Mouse (Mus musculus) spleen, adult 18-20 months (tissue): ENCODE results near the gene Ovol1.

Experiments used
- DNase-seq, 2 experiments: peaks; one replicate each; pipeline ENCODE4 v3.0.0; 2022; ENCODE audit warnings: mixed read lengths in 2 of 2

Ovol1 gene

DNA sequence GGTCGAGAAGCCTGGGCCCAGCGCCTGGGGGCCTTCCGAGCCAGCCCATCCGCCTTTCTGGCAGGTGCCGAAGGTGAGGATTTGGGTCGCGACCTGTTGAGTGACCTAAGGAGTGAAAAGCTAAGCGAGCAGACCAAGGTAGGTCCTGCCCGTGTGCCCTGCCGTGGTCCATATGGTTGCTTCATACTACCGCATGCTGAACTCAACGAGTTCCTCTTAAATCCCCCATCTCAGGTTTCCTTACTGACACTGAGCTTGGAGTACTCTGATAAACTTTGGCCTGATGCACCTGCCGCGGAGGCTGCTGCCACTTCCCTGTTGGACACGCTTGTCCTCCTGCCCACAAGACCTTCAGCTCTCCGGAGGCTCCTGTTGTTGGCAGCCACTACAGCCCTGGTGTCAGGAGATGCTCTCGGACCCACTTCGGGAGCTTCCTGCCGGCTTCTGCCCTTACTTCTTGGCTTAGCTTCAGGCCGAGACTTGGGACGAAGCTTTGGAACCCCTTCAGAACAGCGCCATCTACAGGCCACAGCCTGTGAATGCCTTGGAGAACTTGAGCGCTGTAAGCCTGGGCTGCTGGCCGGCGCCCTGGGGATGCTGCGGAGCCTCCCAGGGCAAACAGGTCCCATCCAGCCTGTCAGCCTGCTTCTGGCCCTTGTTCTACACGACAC is 8.2 kb upstream of the Ovol1 start:
- DNase-seq: peak; percentile 63 to 73

DNA sequence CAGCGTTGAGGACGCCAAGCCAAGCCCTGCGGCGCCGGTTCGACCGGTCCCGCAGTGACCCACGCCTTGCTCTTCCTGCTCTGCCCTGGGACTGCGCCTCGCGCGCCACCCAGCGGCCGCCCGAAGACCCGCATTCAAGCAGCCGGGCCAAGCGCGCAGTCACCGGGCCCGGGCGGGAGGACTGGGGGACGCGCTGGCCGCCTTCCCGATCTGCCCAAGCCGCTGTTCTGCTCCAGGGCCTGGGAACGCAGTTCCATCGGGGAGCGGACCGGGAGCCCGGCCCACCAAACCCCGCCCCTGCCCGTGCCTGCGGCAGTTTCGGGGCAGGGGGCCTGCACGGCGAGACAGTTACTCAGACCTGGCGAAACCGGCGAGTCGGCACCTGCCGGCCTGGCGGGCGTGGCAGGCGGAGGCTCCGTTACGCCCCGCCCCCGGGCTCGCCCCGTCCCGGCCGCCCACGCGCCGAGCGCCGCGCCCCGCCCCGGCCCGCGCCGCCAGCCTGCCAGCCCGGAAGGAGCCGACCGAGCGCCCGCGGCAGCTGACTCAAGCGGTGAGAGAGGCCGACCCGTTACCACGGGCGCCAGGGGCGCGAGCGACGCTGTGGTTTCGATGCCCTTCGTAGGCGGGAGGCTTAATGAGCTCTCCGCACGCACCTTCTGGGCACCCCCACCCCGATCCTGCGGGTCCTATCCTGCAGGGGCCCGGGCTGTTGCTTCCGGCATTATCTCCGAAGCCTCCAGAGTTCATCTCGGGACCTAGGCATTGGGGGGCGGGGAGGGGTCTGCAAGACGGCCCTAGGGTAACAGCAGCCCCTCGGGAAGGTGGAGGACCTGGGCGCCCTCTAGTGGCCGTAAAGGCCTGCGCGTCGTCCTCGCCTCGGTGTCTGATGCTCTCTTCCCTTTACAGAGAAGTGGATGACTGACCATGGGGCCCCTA is 7.4 kb upstream of the Ovol1 start, which contains the start of gene Ap5b1:
Gene Ap5b1, plus strand, starts transcription at position 492 of the 936 bp plus-strand sequence.
- peak; percentile 87 to 92 for DNase-seq

DNA sequence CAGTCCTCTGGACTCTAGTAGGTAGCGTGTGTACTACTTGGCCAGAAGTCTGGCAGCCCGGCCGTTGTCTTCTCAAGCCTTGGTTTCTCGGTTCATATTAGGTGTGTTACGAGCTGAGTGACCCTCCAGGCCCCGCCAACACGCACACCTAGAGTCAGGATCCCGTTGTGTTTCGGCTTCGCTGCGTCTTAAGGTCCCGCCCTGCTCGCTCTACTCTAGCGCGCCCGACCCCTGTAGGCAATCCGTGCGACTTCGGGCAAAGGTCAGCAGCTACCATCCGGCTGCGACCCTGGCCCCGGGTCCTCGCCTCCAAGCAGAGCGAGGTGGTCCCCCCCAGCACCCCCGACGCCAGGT is 6.7 kb upstream of the Ovol1 start:
- DNase-seq: no peak

DNA sequence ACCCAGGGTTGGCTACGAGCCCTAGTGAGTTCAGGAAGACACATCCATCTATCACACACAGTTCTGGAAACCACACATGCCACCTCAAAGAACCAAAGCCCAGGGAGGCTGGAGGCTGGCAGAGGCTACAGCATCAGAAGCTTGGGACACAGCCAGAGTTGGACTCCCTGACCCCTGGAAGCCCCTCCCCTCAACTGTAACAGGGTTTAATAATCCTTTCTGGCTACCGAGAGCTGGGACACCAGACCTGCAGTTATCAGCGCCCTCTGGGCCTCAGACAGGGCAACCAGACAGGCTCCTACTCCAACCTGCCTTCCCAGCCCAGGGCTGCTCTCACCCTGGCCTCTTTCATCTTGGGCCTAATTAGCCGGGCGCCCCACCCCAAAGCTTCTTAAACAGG is 5.9 kb upstream of the Ovol1 start:
- DNase-seq: peak in 1 of 2 experiments; percentile 4

DNA sequence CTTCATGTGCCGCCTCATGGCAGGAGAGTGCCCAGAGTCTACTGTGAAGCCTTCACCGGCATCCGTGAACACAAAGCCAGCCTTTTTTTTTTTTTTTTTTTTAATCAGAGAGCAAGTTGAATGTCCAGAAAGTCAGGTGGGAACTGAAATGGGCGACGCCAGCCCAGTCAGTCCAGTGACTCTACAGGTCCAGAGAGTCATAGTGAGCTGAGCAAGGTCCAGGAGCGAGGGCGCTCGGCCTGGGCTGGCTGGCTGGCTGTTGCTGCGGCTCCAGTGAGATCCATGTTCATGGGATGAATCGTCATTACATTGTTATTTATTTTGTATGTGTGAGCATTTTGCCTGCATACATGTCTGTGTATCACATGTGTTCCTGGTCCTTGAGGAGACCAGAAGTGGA is 2.3 kb upstream of the Ovol1 start:
- DNase-seq: peak in 1 of 2 experiments; percentile 0

DNA sequence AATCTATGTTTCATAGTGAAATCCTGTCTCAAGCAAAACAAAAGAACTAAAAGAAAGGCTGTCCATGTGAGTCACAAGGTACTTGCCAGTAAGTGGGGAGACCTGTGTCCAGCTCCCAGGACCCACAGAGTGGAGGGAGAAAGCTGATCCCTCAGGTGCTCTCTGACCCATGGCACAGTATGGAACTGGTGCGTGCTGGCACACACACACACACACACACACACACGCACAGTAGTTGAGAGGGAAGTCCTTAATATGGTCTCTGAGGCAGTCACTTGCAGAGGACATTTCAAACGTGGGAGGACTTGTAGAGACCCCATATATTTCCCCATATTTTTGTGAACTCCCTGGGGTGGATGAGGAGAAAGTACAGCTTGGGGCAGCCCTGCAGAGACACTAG is 1.4 kb upstream of the Ovol1 start:
- DNase-seq: peak in 1 of 2 experiments; percentile 2

DNA sequence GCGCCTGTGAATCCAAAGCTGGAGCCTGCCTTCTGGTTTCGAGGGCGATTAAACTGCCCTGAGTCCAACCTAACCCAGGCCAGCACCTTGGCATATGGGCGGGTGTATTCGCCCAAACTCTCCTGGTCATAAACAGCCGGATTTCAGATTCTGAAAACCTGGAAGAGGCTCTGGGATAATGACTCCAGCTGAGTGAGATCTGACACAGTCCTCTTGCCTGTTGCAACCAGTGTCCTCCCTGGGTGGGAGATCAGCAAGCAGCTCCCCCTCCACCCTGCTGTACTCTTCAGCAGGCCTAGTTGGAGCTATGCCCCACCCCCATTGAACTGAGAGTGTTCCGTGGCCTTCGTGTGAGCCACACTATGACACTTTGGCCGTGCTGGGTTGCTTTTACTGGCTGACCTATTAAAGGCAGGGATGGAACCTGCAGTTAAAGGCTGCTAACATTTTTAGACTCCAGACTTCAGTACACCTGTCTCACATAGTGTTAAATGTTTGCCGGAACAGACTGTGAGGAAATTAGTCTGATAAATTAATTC is 875 bp upstream of the Ovol1 start:
- DNase-seq: peak in 1 of 2 experiments; percentile 3

DNA sequence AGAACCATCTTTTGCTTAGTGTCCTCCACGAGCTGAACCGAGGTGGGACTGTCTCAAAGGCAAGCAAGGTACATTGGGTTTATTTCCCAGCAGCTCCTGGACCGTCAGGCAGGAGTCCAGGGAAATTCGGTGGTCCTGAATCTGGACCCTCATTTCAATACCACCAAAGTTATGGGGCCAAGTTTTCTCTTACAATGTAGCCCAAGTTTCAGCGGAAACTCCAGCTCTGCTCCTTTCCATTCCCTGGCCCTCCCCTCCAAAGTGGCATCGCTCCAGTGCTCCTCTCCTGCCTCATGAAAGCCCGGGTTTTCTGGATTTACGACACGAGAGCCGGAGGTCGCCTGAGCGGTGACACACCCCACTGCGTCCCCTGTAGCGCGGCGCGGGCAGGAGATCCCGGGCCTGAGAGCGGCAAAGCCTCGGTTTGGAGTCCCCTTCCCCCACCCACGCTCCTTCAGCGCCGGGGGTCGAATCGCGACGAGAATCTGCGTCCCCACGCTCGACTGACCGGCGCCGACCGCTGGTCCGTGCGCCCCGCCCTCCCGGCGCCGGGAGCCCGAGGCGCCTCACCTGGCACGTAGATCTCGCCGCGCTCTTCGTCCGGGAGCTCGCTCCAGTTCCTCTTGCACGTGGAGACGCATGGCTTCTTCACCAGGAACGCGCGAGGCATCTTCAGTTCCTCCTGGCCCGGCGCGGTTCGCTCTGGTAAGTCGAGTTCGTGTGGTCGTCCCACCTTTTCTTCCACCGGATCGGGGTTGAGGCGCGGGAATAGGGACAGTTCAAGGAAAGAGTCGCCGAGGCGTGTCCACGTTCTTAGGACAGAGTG is 602 bp downstream of the Ovol1 start:
- peak in 1 of 2 experiments; percentile 21 for DNase-seq

DNA sequence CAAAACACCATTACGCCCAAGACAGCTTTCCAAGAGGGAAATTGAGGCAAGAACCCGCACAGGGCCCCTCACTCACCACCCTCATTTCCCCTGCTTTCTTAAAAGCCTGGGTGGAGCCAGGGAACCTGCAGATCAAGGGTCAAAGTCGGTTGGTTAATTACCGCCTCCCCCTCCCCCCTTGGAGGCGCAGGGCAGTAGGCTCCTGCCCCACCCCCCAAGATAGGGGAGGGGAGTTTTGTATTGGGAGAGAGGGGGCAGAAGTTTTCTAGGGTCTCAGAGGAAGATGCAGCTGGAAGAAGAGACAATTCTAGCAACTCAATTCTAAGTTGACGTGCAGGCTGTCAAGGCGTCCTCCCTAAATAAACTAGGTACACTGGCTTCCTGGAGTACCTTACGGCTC is 1.2 kb downstream of the Ovol1 start:
- no peak for DNase-seq

DNA sequence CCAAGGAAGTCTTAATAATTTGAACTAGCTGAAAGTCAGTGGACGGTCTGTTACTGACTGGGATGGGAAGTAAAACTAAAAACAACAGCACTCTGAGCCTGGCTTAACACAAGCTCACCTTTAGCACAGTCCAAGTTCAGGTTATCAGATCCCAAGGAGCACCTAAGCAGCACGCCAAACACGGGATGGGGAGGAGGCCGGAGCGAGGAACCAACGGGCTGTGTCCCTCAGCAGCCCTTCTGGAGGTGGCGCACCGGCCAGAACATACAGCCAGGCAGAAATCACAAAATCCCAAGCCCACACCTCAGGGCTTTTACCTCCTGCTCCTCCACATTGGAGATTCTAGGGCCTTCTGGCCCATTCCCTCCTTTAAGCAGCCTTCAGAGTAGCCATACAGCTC is 1.7 kb downstream of the Ovol1 start:
- peak in 1 of 2 experiments; percentile 2 for DNase-seq

DNA sequence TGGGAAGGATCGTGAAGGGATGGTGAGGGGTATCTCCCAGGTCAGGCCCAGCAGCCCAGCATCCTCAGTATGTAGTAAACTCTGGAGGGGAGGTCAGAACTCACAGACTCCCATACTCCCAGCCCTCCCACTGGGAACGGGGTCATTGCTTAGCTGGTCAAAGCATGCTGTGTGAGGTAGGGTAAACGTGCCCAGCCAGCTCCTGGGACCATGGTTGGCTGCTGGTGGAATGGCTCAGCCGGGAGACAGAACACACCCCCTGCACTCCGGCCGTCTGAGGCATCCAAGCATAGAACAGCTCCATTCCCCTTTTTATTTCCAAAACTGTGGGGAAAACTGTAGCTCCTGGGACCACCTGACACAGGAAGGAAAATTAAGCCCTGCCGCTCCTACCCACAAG is 2.3 kb downstream of the Ovol1 start:
- no peak for DNase-seq

DNA sequence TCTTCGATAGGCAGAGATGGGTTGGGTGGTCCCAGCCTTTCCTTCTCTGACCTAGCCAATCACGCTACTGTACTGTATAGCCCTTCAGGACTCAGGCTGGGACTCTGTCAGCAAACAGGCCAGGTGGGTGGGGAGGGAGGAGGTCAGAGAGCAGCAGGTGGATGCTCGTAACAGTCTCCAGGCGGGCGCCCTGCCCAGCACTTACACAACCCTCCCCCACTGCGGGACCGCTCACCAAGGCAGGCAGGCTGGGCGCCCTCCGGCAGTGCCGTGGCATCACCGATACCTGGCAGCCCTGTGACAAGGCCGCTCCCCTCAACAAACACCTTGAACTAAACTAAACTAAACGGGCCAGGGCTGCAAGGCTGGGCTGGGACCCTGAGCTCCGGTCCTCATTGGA is 6.2 kb downstream of the Ovol1 start:
- DNase-seq: no peak

DNA sequence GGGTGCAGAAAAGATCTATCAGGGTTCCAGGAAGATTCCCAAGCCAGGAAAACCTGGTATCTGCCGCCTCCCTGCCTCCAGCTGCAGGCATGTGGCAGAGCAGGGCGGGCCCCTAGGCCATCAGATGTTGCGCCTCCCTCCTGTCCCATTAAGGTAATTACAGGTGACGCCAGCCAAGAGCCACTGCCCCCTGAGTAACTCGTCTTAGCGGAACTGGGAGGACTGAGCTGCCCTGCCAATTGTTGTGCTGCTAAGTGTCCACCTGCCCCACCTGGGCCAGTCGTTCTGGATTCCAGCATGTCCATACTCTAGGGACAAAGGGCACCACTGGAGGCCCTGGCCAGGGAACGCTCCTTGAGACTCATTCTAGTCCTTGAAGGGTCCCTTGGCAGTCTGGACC is 6.6 kb downstream of the Ovol1 start:
- DNase-seq: no peak

DNA sequence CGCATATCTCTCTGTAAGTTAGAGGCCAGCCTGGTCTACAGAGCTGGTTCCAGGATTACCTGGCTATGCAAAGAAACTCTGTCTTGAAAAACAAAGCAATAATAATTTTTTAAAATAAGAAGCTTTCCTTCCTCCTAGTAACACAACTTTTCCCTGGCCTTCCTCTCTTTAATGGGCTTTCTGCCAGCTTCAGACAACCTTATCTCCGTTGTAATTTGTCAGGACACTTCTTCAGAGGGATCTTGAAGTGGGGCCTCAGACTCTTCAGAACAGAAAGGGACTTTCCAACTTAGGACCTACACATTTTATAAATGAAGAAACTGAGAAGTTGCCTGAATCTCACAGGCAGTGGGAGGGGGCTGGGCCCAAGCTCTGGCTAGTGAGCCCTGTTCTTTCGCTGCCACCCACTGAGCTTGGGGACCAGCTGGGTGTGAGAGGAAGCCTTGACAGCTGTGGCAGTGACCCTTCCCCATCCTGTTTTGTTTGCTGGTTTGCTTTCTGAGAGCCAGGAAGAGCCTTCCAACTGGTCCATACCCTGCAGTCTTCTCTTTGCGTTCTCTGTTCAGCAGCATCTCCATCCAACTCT is 12.9 kb downstream of the Ovol1 start:
- DNase-seq: no peak

DNA sequence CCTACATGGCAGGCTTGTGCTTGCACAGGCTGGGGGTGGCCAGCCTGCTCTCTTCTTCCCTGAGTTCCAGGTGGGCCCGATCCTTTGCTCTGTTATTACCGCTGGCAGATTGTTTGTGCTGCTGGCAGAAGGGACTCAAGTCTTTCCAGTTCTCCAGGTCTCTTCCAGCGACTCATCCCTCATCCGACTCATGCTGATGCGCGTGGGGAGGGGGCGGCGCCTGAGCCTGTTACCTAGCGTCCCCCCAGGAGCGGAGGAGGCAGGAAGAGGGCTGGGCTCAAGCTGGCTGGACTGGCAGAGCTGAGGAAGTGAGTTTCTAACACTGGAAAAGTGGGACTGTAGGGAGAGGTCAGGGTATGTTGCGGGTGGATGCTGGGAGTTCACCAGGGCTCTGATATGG is 16.4 kb downstream of the Ovol1 start:
- DNase-seq: no peak

DNA sequence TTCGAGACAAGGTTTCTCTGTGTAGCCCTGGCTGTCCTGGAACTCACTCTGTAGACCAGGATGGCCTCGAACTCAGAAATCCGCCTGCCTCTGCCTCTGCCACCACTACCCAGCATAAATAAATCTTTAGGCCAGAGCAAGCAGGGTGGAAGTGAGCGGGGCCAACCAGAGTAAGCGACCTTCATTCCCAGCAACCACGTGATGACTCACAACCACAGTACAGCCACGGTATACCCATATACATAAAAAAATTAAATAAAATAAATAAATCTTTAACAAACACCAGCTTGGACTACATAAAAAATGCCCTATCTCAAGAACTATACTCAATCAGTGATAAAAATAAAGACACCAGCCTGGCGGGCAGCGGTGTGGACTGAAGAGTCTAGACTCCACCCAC is 17.1 kb downstream of the Ovol1 start:
- DNase-seq: no peak

DNA sequence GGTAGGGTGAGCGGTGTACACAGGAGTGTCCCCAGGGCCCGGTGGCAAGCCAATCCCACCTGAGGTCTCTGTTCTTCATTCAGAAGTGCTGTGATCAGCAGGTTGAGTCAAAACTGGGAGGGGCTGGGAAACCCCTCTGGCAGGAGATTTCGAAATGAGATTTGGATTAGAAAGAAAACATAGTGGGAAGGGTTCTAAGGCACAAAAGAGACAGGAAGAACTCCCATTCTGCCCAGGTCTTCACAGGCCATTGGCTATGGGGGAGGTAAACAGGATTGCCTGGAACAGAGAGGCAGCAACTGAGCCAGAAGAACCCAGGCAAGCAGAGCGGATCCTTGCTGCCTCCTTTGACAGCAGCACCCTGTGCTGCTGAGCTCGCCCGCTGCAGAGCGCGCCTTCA is 21.7 kb downstream of the Ovol1 start:
- DNase-seq: no peak

DNA sequence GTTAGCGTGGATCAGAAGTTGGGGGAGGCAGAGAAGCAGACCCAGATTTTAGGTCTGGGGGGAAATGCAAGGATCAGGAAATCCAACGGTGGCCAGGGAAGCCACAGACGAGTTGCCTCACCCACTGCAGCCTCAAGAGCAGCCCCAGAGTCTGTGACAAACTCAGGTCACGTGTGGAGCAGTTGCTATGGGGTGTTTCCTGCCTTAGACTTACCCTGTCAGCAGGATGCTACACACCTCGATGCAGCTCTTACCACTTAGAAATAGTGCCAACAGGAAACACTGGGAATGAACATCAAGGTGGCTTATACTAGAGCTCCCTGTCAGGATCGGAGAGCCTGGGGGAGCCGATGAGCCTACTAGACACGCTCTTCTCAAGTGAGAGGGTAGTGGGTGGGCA is 27.9 kb downstream of the Ovol1 start:
- no peak for DNase-seq

DNA sequence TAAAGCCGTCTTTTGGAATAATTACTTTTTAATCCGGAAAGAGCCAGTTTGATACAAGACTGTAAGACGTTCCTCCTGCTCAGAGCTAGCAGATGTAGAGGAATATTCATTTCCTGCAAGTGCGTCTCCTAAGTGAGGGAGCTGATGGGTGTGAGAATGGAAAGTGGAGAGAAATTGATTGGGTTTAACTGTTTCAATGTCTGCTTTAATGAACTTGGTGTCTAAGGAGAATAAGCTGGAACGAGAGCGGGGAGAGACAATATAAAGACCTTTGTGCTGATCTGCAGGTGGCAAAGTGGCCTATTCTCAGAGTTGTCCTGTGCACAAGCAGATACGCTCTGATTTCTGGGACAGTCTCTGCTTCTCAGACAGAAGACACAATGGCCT is 30.3 kb downstream of the Ovol1 start:
- no peak for DNase-seq

DNA sequence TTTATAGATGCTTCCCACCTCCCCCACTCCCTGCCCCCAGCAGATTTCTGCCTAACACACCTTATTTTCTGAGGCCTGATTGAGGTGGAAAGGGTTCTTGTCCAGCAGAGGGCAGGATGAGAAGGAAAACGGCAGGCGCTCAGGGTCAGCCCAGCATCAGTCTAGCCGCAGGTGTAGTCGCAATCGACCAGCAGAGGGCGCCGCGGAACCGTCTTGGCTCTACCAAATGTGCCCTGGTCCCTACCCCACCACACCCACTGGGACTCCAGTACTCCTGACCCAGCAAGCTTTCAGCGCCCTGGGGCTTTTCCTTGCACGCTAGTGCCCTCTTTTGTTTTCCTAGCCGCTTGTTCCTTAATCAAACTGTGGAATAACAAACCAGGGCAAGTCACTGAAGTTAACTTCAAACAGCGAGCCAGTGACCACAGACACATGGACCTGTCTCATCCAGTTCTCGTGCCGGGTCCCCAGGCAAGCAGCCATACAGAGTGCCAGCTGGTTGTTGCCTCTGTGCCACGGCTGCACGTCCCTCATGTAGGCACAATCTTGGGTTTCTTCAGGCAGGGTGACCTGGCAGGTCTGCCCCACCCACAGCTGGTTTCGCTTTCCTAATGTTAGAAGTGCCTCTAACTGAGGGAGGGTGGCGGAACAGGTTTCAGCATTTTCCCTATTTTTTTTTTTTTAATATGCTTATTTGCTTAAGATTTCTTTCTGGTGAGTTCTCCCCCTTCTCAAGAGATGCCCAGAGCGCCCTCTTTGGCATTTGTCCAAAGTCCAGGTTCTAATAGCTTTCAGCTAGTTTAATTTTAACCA is 30.9 kb downstream of the Ovol1 start:
- peak; percentile 87 to 96 for DNase-seq

DNA sequence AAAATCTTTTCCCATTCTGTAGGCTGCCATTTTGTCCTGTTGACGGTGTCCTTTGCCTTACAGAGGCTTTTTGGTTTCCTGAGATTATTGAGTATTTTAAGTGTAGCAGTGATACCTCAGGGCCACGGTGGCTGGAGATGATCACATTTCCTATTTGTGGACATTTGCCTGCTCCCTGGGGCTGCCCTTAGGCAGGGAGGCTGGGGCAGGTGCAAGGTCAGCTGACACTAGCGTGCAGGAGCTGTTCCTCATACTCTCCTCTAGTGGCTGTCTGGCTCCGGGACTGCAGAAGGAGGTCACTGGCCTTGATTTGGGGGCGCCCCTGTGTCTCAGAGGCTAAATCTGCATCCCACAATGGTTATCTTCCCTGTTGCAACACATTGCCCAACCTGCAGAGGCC is 35.2 kb downstream of the Ovol1 start:
- DNase-seq: no peak

DNA sequence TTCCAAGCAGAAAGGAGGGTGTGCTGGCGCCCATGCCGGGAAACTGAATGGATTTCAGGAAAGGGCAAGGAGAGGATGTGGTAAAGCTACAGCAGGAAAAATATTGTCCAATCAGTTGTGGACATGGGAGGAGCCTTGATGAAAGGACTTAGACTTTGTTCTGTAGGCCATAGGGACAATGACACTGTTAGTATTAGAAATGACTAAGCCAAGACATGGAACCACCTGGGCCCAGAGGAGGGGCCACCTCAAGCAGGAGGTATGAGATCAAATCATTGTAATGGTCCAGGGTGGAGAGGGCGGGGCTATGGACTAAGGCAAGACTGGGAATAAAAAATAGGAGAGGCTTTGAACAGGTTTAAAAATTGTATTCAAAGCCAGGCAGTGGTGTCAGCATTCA is 41.7 kb downstream of the Ovol1 start:
- no peak for DNase-seq
